Mouse (Mus musculus) liver, embryonic 15.5 days (tissue): ENCODE results near the gene Dedd. TPM values are rescaled to one million over a fixed set of nuclear protein-coding genes. Genes with fewer than 3 reads are reported as not detected.

ENCODE experiments used
- ATAC-seq: fragments of 200-750 bp; cut with Nextera tagmentation; 2 replicates; pipeline ENCODE4 v1.8.0; 2017; ENCODE audit warnings: moderate number of reproducible peaks, mild to moderate bottlenecking, moderate library complexity; ENCODE audit not compliant: insufficient read depth
- H3K27ac ChIP-seq: fragments of 300-500 bp; sonication (generic); replicated peaks from 2 replicates; pipeline ENCODE4 v1.5.1; 2015; ENCODE audit warnings: mild to moderate bottlenecking, inconsistent platforms
- H3K27me3 ChIP-seq: fragments of 300-500 bp; sonication (generic); 2 replicates; pipeline ENCODE4 v1.6.1; 2015; ENCODE audit warnings: mild to moderate bottlenecking, inconsistent platforms
- H3K36me3 ChIP-seq: fragments of 300-500 bp; sonication (generic); replicated peaks from 2 replicates; pipeline ENCODE4 v1.6.1; 2015; ENCODE audit warnings: moderate library complexity, mild to moderate bottlenecking, inconsistent platforms
- H3K4me1 ChIP-seq: fragments of 300-500 bp; sonication (generic); replicated peaks from 2 replicates; pipeline ENCODE4 v1.6.1; 2015; ENCODE audit warnings: inconsistent platforms
- H3K4me2 ChIP-seq: fragments of 300-500 bp; sonication (generic); 2 replicates; pipeline ENCODE4 v1.6.1; 2015; ENCODE audit warnings: moderate library complexity, mild to moderate bottlenecking, inconsistent platforms
- H3K4me3 ChIP-seq: fragments of 300-500 bp; sonication (generic); replicated peaks from 2 replicates; pipeline ENCODE4 v1.5.1; 2015; ENCODE audit warnings: mild to moderate bottlenecking, inconsistent platforms
- H3K9ac ChIP-seq: fragments of 300-500 bp; sonication (generic); 2 replicates; pipeline ENCODE4 v1.6.1; 2015; ENCODE audit warnings: moderate library complexity, mild to moderate bottlenecking, inconsistent platforms
- H3K9me3 ChIP-seq: fragments of 300-500 bp; sonication (generic); replicated peaks from 2 replicates; pipeline ENCODE4 v1.6.1; 2016; ENCODE audit warnings: inconsistent platforms
- WGBS: fragments of 180-500 bp; shearing (Covaris S2); methylation state at CpG from one replicate; pipeline ENCODE4 v1.1.7; 2015; ENCODE audit warnings: mixed read lengths; ENCODE audit not compliant: insufficient replicate concordance; 5-methylcytosine and 5-hydroxymethylcytosine counted together
- polyA plus RNA-seq: library from polyadenylated mRNA; unstranded; fragments of >200 nt; fragmentation: Nextera tagmentation; extraction: Ambion mirVana; gene quantifications from 2 replicates; pipeline ENCODE4 v1.2.1, GENCODE M21; 2015

Gene Dedd
- polyA plus RNA-seq, 1 experiment from 2014 or later: 18.6 TPM

DNA sequence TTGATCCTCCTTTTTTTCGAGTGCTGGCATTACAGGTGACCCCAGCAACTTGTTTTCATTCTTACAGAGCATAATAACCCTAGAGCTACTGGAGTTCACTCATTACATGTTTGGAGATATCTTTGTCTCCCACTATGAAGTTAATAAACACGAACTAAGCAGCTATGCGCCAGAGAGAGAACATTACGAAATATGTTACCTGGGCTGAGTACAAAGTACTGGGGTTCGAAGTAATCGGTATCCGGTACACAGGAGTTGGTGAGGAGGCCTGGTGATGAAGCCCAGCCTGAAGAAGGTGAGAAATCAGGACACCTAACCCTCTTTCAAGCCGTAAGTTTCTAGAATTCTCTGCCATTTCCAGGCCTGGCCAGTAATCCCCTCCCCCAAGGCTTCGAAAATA is 15.8 kb downstream of the Dedd start:
- WGBS: 64% methylated on average over 9 of the region's 9 CpGs
- H3K4me2 ChIP-seq: peak overlapping the region; percentile 84
- H3K4me3 ChIP-seq: peak overlapping the region; percentile 90
- H3K9ac ChIP-seq: peak overlapping the region; percentile 79
- no peaks in the 10 kb centered on the region for H3K27me3 ChIP-seq
- H3K36me3 ChIP-seq: peaks cover 39% of the 10 kb centered on the region
- H3K27ac ChIP-seq: peak overlapping the region; percentile 77
- peak; percentile 27 for ATAC-seq
- peaks cover 27% of the 10 kb centered on the region for H3K4me1 ChIP-seq
- no peaks in the 10 kb centered on the region for H3K9me3 ChIP-seq

DNA sequence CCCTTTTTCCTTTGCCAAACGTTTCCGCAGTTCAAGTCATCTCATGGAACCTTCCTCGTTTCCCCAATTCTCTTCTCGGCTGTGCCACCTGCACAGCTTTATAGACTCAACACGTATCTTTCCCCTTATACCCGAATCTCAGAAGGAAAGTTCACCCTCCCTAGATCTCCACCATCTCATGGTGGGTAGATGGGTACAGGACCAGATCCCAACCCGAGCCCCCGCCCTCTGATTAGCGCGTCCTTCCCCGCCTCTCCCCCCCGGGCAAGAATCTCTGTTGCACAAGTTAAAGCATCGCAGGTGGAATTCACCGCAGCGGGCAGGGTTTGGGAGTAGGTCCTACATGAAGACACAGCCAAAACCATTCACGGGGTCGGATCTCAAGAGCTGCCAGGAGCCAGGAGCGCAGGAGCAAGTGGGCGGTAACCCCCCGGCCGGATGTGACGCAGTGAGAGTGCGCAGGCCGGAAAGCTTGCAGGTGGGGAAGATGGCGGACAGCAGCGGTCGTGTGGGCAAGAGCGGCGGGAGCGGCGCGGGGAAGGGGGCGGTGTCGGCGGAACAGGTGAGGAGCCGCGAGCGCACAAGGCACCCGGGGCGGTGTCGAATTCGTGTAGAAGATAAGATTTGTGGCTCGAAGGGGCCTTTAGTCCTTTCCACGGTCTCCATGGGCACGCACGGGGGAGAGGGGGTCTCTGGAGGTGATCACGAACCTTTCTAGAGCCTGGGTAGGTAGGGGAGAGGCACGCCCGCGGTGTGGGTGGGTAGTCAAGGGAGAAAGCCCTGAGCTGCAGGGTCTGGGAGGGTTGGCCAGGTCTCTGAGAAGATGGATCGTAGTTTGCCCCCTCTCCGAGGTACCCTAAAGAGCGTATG is 16.5 kb downstream of the Dedd start, which contains the start of the genes Nit1 and Pfdn2:
Gene Nit1, minus strand, starts transcription at position 422 of the 870 bp plus-strand sequence.
Gene Pfdn2, plus strand, starts transcription at position 446 of the 870 bp plus-strand sequence.
- H3K9me3 ChIP-seq: no peaks in the 10 kb centered on the region
- peaks cover 29% of the 10 kb centered on the region for H3K4me1 ChIP-seq
- H3K36me3 ChIP-seq: peaks cover 32% of the 10 kb centered on the region
- no peaks in the 10 kb centered on the region for H3K27me3 ChIP-seq
- H3K4me3 ChIP-seq: peak within 1 kb of the TSS; percentile 90
- 1% methylated on average over 53 of the region's 53 CpGs for WGBS
- peak within 1 kb of the TSS; percentile 77 for H3K27ac ChIP-seq
- peak; percentile 87 for ATAC-seq
- H3K4me2 ChIP-seq: peak within 1 kb of the TSS; percentile 84
- peak within 1 kb of the TSS; percentile 79 for H3K9ac ChIP-seq

- H3K27ac ChIP-seq: peak overlapping the region; percentile 77
- peak overlapping the region; percentile 79 for H3K9ac ChIP-seq
- 0% methylated on average over 14 of the region's 14 CpGs for WGBS
- no peaks in the 10 kb centered on the region for H3K9me3 ChIP-seq
- ATAC-seq: peak; percentile 34; the same call in 1 of the 2 replicates
- H3K4me3 ChIP-seq: peak overlapping the region; percentile 90
- H3K4me2 ChIP-seq: peak overlapping the region; percentile 84
- H3K27me3 ChIP-seq: no peaks in the 10 kb centered on the region
- H3K4me1 ChIP-seq: peaks cover 32% of the 10 kb centered on the region
- H3K36me3 ChIP-seq: peaks cover 26% of the 10 kb centered on the region
Observed at GRCm38 (mm10) chr1:171346095-171346450, 17.1 kb downstream of the Dedd start.

DNA sequence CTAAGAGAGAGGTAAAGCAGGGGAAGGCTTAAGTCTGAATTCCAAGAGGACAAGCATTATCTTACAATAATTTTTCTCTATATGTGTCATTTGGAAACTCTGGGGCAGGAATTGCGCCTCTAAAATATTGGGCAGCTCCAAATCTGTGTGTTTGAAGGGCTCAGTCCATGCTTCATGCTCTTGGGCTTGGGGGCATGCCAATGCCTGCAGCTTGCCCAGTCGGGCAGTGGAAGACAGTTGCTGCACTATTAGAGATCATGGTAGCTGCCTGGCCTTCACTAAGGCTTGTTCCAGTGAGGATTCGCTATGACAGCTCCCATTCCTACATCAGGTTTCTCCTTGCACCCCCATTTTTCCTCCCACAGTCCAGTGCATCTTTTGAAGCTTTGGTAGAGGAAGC is 19.7 kb downstream of the Dedd start:
- H3K4me2 ChIP-seq: no peak overlapping the region
- H3K4me1 ChIP-seq: peaks cover 32% of the 10 kb centered on the region
- WGBS: 78% methylated on average over 3 of the region's 3 CpGs

DNA sequence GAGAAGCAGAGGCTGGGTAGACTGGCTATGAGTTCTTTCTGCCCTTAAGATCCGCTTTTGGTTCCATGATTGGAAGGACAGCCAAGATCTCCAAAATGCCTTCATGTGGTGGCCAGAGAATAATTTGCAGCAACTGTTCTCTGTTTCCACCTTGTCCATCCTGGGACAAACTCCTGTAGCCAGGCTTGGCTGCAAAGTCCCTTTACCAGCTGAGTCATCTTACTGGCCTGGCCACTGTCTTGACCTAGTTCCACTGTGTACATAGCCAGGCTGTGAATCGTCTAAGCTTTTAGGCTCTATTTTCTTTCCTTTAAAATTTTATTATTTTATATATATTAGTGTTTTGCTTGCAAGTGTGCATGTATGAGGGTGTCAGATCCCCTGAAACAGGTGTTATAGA is 20.3 kb downstream of the Dedd start:
- WGBS: 84% methylated on average over 2 of the region's 2 CpGs
- Histone ChIP-seq H3K36me3 (no peaks in the 10 kb centered on the region), H3K9ac (no peak overlapping the region), H3K4me1 (peaks cover 32% of the 10 kb centered on the region), H3K4me2 (no peak overlapping the region), H3K9me3 (no peaks in the 10 kb centered on the region), H3K4me3 (no peak overlapping the region), H3K27me3 (no peaks in the 10 kb centered on the region), H3K27ac (no peak overlapping the region)
- ATAC-seq: no peak

More for the DNA sequence above, 19.7 kb downstream of the Dedd start:
- H3K36me3 ChIP-seq: 0 out of 2 replicates have a peak, but pooled peaks cover under 1% of the 10 kb centered on the region
- H3K9me3 ChIP-seq: no peaks in the 10 kb centered on the region
- no peak overlapping the region for H3K9ac ChIP-seq
- no peak overlapping the region for H3K27ac ChIP-seq
- ATAC-seq: no peak
- no peak overlapping the region for H3K4me3 ChIP-seq
- H3K27me3 ChIP-seq: no peaks in the 10 kb centered on the region

- Histone ChIP-seq H3K4me3 (no peak overlapping the region), H3K4me1 (peaks cover 21% of the 10 kb centered on the region), H3K9me3 (no peaks in the 10 kb centered on the region), H3K4me2 (no peak overlapping the region), H3K27ac (no peak overlapping the region), H3K9ac (no peak overlapping the region), H3K27me3 (no peaks in the 10 kb centered on the region), H3K36me3 (peaks cover 24% of the 10 kb centered on the region)
- 66% methylated on average over 5 of the region's 5 CpGs for WGBS
- no peak for ATAC-seq
Observed at GRCm38 (mm10) chr1:171355812-171356340, 26.9 kb downstream of the Dedd start.

- H3K36me3 ChIP-seq: peaks cover 24% of the 10 kb centered on the region
- no peaks in the 10 kb centered on the region for H3K27me3 ChIP-seq
- H3K9me3 ChIP-seq: no peaks in the 10 kb centered on the region
- no peak for ATAC-seq
- no peak overlapping the region for H3K9ac ChIP-seq
- no peak overlapping the region for H3K4me2 ChIP-seq
- peaks cover 30% of the 10 kb centered on the region for H3K4me1 ChIP-seq
- H3K27ac ChIP-seq: no peak overlapping the region
- WGBS: 77% methylated on average over 2 of the region's 2 CpGs
- H3K4me3 ChIP-seq: no peak overlapping the region
Observed at GRCm38 (mm10) chr1:171356814-171357213, 27.9 kb downstream of the Dedd start.

DNA sequence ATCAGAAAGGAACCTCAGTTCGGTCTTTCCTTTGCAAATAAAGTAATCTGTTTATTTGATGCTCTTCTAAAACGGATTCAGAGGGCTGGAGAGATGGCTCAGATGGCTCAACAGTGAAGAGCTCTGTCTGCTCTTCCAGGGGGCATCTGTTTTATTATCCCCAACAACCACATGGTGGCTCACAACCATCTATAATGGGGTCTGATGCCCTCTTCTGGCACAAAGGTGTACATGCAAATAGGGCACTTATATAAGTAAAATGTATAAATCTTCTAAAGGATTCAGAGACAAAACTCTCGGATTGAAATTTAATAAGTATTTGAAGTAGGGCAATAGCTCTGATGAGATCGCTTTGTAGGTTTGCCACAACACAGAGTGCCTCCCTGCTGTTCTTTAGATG is 29.5 kb downstream of the Dedd start:
- ATAC-seq: no peak
- Histone ChIP-seq H3K4me1 (peaks cover 33% of the 10 kb centered on the region), H3K4me3 (no peak overlapping the region), H3K9me3 (no peaks in the 10 kb centered on the region), H3K36me3 (peaks cover 24% of the 10 kb centered on the region), H3K4me2 (no peak overlapping the region), H3K27me3 (no peaks in the 10 kb centered on the region), H3K27ac (no peak overlapping the region), H3K9ac (no peak overlapping the region)
- WGBS: 62% methylated on average over 4 of the region's 4 CpGs

GRCm38 (mm10) chr1:171360253-171360652 is 31.3 kb downstream of the Dedd start:
- Histone ChIP-seq H3K27ac (0 out of 2 replicates have a peak overlapping the region, but pooled peaks have one; percentile 61), H3K9me3 (no peaks in the 10 kb centered on the region), H3K36me3 (peaks cover 24% of the 10 kb centered on the region), H3K4me3 (peak overlapping the region; percentile 63), H3K27me3 (no peaks in the 10 kb centered on the region), H3K9ac (peak overlapping the region; percentile 56), H3K4me1 (peaks cover 29% of the 10 kb centered on the region), H3K4me2 (peak overlapping the region; percentile 87)
- peak; percentile 10; the same call in 1 of the 2 replicates for ATAC-seq
- WGBS: 19% methylated on average over 26 of the region's 26 CpGs

DNA sequence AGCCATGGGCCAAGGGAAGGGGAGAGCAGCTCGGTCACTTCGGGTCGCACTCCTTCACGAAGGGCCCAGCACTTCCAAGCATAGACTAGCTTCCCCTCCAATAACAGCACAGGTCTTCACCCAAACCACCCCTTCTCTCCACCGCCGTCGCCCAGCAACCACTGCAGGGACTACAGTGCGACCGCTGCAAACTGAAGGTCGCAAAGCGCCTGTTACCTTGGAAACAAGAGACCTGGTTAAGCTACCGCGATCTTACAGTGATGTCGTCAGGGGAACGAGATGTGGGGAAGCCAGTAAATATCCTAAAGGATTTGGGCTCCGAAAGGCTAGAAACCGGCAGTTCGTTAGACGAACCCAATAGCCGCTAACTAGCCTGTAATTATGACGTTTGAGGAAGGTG is 31.7 kb downstream of the Dedd start, which contains the start of gene Klhdc9:
Gene Klhdc9, minus strand, starts transcription at position 143 of the 400 bp plus-strand sequence.
- peak; percentile 85 for ATAC-seq
- H3K4me2 ChIP-seq: peak within 1 kb of the TSS; percentile 87
- peak within 1 kb of the TSS; percentile 61 for H3K27ac ChIP-seq
- peak within 1 kb of the TSS; percentile 56 for H3K9ac ChIP-seq
- H3K9me3 ChIP-seq: no peaks in the 10 kb centered on the region
- peaks cover 24% of the 10 kb centered on the region for H3K36me3 ChIP-seq
- peaks cover 29% of the 10 kb centered on the region for H3K4me1 ChIP-seq
- 3% methylated on average over 21 of the region's 21 CpGs for WGBS
- H3K4me3 ChIP-seq: peak within 1 kb of the TSS; percentile 63
- H3K27me3 ChIP-seq: no peaks in the 10 kb centered on the region
